Mouse (Mus musculus) liver, embryonic 13.5 days (tissue): ENCODE measurements around the gene Olfr156. TPM values are rescaled to one million over a fixed set of nuclear protein-coding genes. Genes with fewer than 3 reads are reported as not detected.

Source experiments
- ATAC-seq: fragments of 200-750 bp; cut with Nextera tagmentation; 2 replicates; pipeline ENCODE4 v1.8.0; 2017; ENCODE audit warnings: low read depth, mild to moderate bottlenecking, moderate number of reproducible peaks, moderate library complexity
- DNase-seq: peaks from one replicate; pipeline ENCODE4 v3.0.0; 2022
- H3K27ac ChIP-seq: fragments of 300-500 bp; sonication (generic); 2 replicates; pipeline ENCODE4 v1.5.1; 2015; ENCODE audit warnings: moderate library complexity, mild to moderate bottlenecking, inconsistent platforms
- H3K27me3 ChIP-seq: fragments of 300-500 bp; sonication (generic); 2 replicates; pipeline ENCODE4 v1.6.1; 2015; ENCODE audit warnings: mild to moderate bottlenecking, inconsistent platforms
- H3K36me3 ChIP-seq: fragments of 300-500 bp; sonication (generic); 2 replicates; pipeline ENCODE4 v1.6.1; 2015; ENCODE audit warnings: mild to moderate bottlenecking, inconsistent platforms
- H3K4me1 ChIP-seq: fragments of 300-500 bp; sonication (generic); replicated peaks from 2 replicates; pipeline ENCODE4 v1.6.1; 2015; ENCODE audit warnings: inconsistent platforms
- H3K4me2 ChIP-seq: fragments of 300-500 bp; sonication (generic); 2 replicates; pipeline ENCODE4 v1.6.1; 2015; ENCODE audit warnings: inconsistent platforms, mild to moderate bottlenecking, moderate library complexity
- H3K4me3 ChIP-seq: fragments of 300-500 bp; sonication (generic); replicated peaks from 2 replicates; pipeline ENCODE4 v1.5.1; 2015; ENCODE audit warnings: mild to moderate bottlenecking, inconsistent platforms
- H3K9ac ChIP-seq: fragments of 300-500 bp; sonication (generic); 2 replicates; pipeline ENCODE4 v1.6.1; 2015; ENCODE audit warnings: mild to moderate bottlenecking, inconsistent platforms
- H3K9me3 ChIP-seq: fragments of 300-500 bp; sonication (generic); replicated peaks from 2 replicates; pipeline ENCODE4 v1.6.1; 2016; ENCODE audit warnings: inconsistent platforms
- WGBS: fragments of 180-500 bp; shearing (Covaris S2); methylation state at CpG from one replicate; pipeline ENCODE4 v1.1.7; 2015; ENCODE audit not compliant: insufficient replicate concordance; 5-methylcytosine and 5-hydroxymethylcytosine counted together
- polyA plus RNA-seq: library from polyadenylated mRNA; unstranded; fragments of >200 nt; fragmentation: Nextera tagmentation; extraction: Ambion mirVana; gene quantifications from 2 replicates; pipeline ENCODE4 v1.2.1, GENCODE M21; 2015

The Olfr156 gene
- polyA plus RNA-seq, result not detected in 2 replicates

DNA sequence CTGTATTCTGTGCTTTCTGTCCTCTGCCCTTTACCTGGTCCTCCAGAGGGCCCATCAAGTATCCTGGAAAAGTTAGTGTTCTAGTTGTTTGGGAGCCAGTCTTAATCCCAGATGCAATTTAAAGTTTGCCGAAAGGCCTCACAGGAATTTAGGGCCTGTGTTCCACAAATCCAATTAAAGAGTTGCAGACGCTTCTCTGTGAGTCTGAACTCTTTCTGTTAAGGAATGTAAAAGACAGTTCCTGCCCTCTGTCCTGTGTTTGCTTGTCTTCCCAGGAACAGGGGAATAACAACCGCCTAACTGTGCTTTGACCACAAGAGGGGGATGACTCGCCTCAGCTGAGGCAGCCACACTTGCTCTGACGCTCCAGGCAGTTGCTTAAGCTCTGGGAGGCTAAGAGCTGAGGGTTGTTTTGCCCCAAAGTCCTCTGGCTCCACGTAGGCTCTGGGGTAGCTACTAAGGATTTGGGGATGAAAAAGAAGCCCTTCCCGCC, at the start of gene Olfr156:
Gene Olfr156, minus strand, starts transcription at position 51 of the 493 bp plus-strand sequence.
- Histone ChIP-seq H3K27me3 (no peaks in the 10 kb centered on the region), H3K4me2 (no peak within 1 kb of the TSS), H3K4me1 (no peaks in the 10 kb centered on the region), H3K4me3 (no peak within 1 kb of the TSS), H3K9me3 (no peaks in the 10 kb centered on the region), H3K27ac (no peak within 1 kb of the TSS), H3K9ac (no peak within 1 kb of the TSS), H3K36me3 (no peaks in the 10 kb centered on the region)
- DNase-seq (no peak), ATAC-seq (no peak)
- 22% methylated on average over 7 of the region's 7 CpGs for WGBS

GRCm38 (mm10) chr4:43869821-43870220, 46.1 kb upstream of the Olfr156 start:
- H3K27me3 ChIP-seq, result peaks cover 3% of the 10 kb centered on the region; the same call in 1 of the 2 replicates
- no peak overlapping the region for H3K27ac ChIP-seq
- H3K4me3 ChIP-seq, result no peak overlapping the region
- peaks cover 2% of the 10 kb centered on the region for H3K4me1 ChIP-seq
- H3K4me2 ChIP-seq, result no peak overlapping the region
- no peak for DNase-seq
- 67% methylated on average over 10 of the region's 10 CpGs for WGBS
- H3K36me3 ChIP-seq, result no peaks in the 10 kb centered on the region
- no peaks in the 10 kb centered on the region for H3K9me3 ChIP-seq
- no peak overlapping the region for H3K9ac ChIP-seq
- no peak for ATAC-seq

DNA sequence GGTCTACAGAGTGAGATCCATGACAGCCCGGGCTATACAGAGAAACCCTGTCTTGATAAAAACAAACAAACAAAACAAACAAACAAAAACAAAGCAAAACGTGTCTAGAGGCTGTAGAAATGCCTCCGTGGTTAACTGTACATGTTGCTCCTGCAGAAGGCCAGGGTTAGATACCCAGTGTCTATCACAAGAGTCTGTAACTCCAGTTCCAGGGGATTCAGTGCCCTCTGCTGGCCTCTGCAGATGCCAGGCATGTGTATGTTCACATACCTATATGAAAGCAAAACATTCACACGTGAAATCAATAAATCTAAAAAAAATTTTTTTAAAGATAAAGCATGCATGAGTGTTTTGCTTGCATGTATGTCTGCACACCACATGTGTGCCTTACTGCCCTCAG, 39.6 kb upstream of the Olfr156 start:
- no peaks in the 10 kb centered on the region for H3K9me3 ChIP-seq
- no peak overlapping the region for H3K4me2 ChIP-seq
- no peak for DNase-seq
- H3K27me3 ChIP-seq, result no peaks in the 10 kb centered on the region
- H3K36me3 ChIP-seq, result no peaks in the 10 kb centered on the region
- WGBS, result 41% methylated on average over 4 of the region's 4 CpGs
- H3K9ac ChIP-seq, result no peak overlapping the region
- H3K4me1 ChIP-seq, result no peaks in the 10 kb centered on the region
- H3K27ac ChIP-seq, result no peak overlapping the region
- no peak overlapping the region for H3K4me3 ChIP-seq
- no peak for ATAC-seq

DNA sequence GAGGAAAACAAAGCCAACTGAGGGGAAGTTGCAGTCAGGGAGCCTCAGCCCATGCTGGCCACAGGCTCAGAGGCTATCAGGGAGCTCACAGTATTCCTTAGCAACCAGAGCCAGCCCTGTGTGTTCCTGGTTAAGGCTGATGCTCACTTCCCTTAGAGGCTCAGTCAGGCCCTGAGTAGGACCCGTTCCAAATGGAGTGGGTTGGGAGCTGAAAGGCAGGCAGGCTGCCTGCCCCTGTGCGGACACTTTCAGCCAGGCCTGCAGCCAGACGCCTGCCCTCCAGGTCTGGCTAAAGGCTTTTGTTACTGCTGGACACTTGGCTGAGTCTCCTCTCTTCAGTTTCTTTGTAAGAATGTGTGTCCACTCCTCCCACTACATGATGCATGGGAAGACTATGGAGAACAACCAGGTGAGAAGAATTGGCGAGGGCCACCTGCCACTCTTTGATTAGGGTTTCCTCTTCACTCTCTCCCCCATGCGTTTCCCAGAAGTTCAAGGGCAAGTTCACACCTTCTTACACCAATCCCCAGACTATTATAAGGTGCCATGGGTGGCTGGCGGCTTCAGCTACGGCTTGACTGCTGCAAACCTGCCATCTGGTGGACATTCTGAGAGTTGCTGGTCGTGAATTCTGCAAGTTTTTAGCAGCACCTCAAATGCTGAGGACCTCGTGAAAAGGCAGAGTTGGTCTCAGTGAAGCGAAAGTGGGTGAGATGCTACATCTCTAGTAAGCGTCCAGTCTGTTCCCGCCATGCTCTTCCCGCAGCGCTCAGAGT, 37.2 kb upstream of the Olfr156 start:
- H3K36me3 ChIP-seq, result no peaks in the 10 kb centered on the region
- no peak overlapping the region for H3K4me3 ChIP-seq
- H3K9me3 ChIP-seq, result no peaks in the 10 kb centered on the region
- no peak overlapping the region for H3K27ac ChIP-seq
- ATAC-seq (no peak), DNase-seq (peak; percentile 18)
- no peaks in the 10 kb centered on the region for H3K4me1 ChIP-seq
- no peak overlapping the region for H3K9ac ChIP-seq
- H3K27me3 ChIP-seq, result no peaks in the 10 kb centered on the region
- no peak overlapping the region for H3K4me2 ChIP-seq
- 17% methylated on average over 14 of the region's 14 CpGs for WGBS

- H3K4me1 ChIP-seq, result no peaks in the 10 kb centered on the region
- H3K9me3 ChIP-seq, result no peaks in the 10 kb centered on the region
- ATAC-seq (no peak), DNase-seq (no peak)
- no peak overlapping the region for H3K4me2 ChIP-seq
- H3K36me3 ChIP-seq, result no peaks in the 10 kb centered on the region
- H3K27me3 ChIP-seq, result no peaks in the 10 kb centered on the region
- WGBS, result 70% methylated on average over 10 of the region's 10 CpGs
- H3K27ac ChIP-seq, result no peak overlapping the region
- no peak overlapping the region for H3K9ac ChIP-seq
- H3K4me3 ChIP-seq, result no peak overlapping the region
These were observed 36.2 kb upstream of the Olfr156 start for GRCm38 (mm10) chr4:43859886-43860285.

GRCm38 (mm10) chr4:43854101-43854500, 30.4 kb upstream of the Olfr156 start:
- no peak overlapping the region for H3K27ac ChIP-seq
- 45% methylated on average over 8 of the region's 8 CpGs for WGBS
- H3K27me3 ChIP-seq, result no peaks in the 10 kb centered on the region
- no peaks in the 10 kb centered on the region for H3K4me1 ChIP-seq
- ATAC-seq (no peak), DNase-seq (no peak)
- no peak overlapping the region for H3K9ac ChIP-seq
- H3K36me3 ChIP-seq, result no peaks in the 10 kb centered on the region
- H3K4me2 ChIP-seq, result no peak overlapping the region
- no peak overlapping the region for H3K4me3 ChIP-seq
- H3K9me3 ChIP-seq, result no peaks in the 10 kb centered on the region

- ATAC-seq (no peak), DNase-seq (no peak)
- Histone ChIP-seq H3K4me2 (no peak within 1 kb of the TSS), H3K9ac (no peak within 1 kb of the TSS), H3K4me1 (no peaks in the 10 kb centered on the region), H3K27me3 (no peaks in the 10 kb centered on the region), H3K4me3 (no peak within 1 kb of the TSS), H3K27ac (no peak within 1 kb of the TSS), H3K9me3 (no peaks in the 10 kb centered on the region), H3K36me3 (no peaks in the 10 kb centered on the region)
- WGBS, result 66% methylated on average over 6 of the region's 6 CpGs
These were observed 27.6 kb upstream of the Olfr156 start, which contains the start of gene Olfr155 for GRCm38 (mm10) chr4:43851265-43851664. Gene Olfr155 (plus strand): TSS chr4:43851565.

DNA sequence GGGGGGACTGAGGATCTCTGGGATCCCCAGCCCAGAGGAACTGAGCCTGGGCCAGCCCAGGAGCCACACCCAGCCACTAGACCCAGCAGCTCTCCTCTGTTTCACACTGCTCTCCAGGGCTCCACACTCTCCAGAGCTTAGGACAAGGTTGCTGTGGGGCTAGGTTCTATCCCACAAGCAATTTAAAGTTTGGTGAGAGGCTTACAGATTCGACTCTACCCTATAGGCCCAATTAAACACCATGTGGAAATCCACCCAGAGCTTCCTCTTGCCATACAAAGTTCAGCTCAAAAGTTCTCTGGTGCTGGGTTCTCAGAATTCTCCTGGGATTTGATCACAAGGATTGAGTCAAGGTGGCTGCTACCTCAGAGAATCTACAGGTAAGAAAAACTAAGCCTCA, 16.4 kb upstream of the Olfr156 start, which contains the start of gene Olfr157:
Gene Olfr157, minus strand, starts transcription at position 101 of the 400 bp plus-strand sequence.
- Histone ChIP-seq H3K9me3 (0 out of 2 replicates have a peak, but pooled peaks cover 3% of the 10 kb centered on the region), H3K4me1 (no peaks in the 10 kb centered on the region), H3K4me2 (no peak within 1 kb of the TSS), H3K27ac (no peak within 1 kb of the TSS), H3K9ac (no peak within 1 kb of the TSS), H3K4me3 (no peak within 1 kb of the TSS), H3K27me3 (no peaks in the 10 kb centered on the region), H3K36me3 (no peaks in the 10 kb centered on the region)
- ATAC-seq, result no peak
- 42% methylated on average over 1 of the region's 1 CpGs for WGBS
- no peak for DNase-seq

- no peaks in the 10 kb centered on the region for H3K4me1 ChIP-seq
- ATAC-seq (no peak), DNase-seq (no peak)
- no peak overlapping the region for H3K4me3 ChIP-seq
- H3K27me3 ChIP-seq, result no peaks in the 10 kb centered on the region
- no peak overlapping the region for H3K27ac ChIP-seq
- WGBS, result 46% methylated on average over 3 of the region's 3 CpGs
- no peak overlapping the region for H3K9ac ChIP-seq
- no peaks in the 10 kb centered on the region for H3K36me3 ChIP-seq
- no peaks in the 10 kb centered on the region for H3K9me3 ChIP-seq
- no peak overlapping the region for H3K4me2 ChIP-seq
These were observed 14.6 kb upstream of the Olfr156 start for GRCm38 (mm10) chr4:43838326-43838725.

- no peaks in the 10 kb centered on the region for H3K36me3 ChIP-seq
- WGBS, result 30% methylated on average over 4 of the region's 4 CpGs
- no peak for ATAC-seq
- no peak overlapping the region for H3K4me2 ChIP-seq
- no peak overlapping the region for H3K9ac ChIP-seq
- H3K4me1 ChIP-seq, result no peaks in the 10 kb centered on the region
- H3K4me3 ChIP-seq, result no peak overlapping the region
- no peaks in the 10 kb centered on the region for H3K27me3 ChIP-seq
- no peaks in the 10 kb centered on the region for H3K9me3 ChIP-seq
- H3K27ac ChIP-seq, result no peak overlapping the region
- no peak for DNase-seq
These were observed 11.1 kb upstream of the Olfr156 start for GRCm38 (mm10) chr4:43834749-43835148.

DNA sequence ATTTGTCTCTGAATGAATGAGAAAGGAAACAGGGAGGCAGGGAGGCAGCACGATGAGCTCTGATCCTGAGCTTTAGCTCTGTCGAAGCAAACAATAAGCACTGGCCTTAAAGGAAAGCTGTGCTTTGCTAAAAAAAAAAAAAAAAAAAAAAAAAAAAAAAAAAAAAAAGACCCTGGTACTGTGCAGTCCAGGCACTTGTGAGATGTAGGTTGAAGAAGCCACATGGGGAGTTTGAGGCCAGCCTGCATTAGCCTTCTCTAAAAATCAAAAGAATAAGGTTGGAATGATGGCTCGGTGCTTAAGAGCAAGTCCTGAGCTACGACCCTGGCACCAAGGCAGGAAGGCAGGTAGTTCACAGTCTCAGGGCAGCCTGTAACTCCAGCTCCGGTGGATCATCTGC, 10.1 kb upstream of the Olfr156 start:
- Histone ChIP-seq H3K36me3 (no peaks in the 10 kb centered on the region), H3K4me3 (no peak overlapping the region)

DNA sequence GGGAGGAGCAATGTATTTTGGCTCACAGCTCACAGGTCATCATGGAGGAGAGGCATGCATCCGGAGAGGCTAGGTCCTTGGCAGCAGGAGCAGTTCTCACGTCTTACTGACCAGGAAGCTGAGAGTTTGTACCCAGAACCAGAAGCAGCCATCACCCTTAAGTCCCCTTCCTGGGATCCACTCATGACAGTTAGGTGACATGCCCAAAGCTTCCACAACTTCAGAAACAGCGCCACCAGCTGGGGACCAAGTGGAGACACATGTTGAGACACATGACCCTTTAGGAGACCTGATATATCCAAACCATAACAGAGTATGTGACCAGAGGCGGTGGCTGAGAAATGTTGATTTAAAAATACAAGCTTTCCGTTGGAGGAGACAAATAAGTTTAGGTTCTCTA, 8.3 kb upstream of the Olfr156 start:
- no peak overlapping the region for H3K4me3 ChIP-seq
- H3K9me3 ChIP-seq, result no peaks in the 10 kb centered on the region
- H3K9ac ChIP-seq, result no peak overlapping the region
- no peaks in the 10 kb centered on the region for H3K4me1 ChIP-seq
- no peaks in the 10 kb centered on the region for H3K36me3 ChIP-seq
- DNase-seq, result no peak
- H3K4me2 ChIP-seq, result no peak overlapping the region
- no peak for ATAC-seq
- no peaks in the 10 kb centered on the region for H3K27me3 ChIP-seq
- H3K27ac ChIP-seq, result no peak overlapping the region
- 58% methylated on average over 5 of the region's 5 CpGs for WGBS

More for the DNA sequence above, 10.1 kb upstream of the Olfr156 start:
- no peaks in the 10 kb centered on the region for H3K27me3 ChIP-seq
- no peak for ATAC-seq
- 59% methylated on average over 5 of the region's 5 CpGs for WGBS
- no peak overlapping the region for H3K4me2 ChIP-seq
- H3K9me3 ChIP-seq, result no peaks in the 10 kb centered on the region
- no peak overlapping the region for H3K9ac ChIP-seq
- H3K4me1 ChIP-seq, result no peaks in the 10 kb centered on the region
- H3K27ac ChIP-seq, result no peak overlapping the region
- DNase-seq, result no peak
